Mouse (Mus musculus): ENCODE results near the gene Hormad2. TPM values are rescaled to one million over a fixed set of nuclear protein-coding genes. Genes with fewer than 3 reads are reported as not detected.

The Hormad2 gene
- polyA plus RNA-seq, 1 experiment from 2014 or later = 0.20 TPM

GRCm38 (mm10) chr11:4404277-4404676 is 36.6 kb downstream of the Hormad2 start:
- ATAC-seq (ENCODE audit: insufficient number of reproducible peaks, insufficient read depth, low FRiP score, low read depth) = no peak
- H3K36me3 ChIP-seq (ENCODE audit: control insufficient read depth, insufficient read depth, low read length) = no peaks in the 10 kb centered on the region
- H3K9ac ChIP-seq (replicated peaks; ENCODE audit: low read depth, low read length) = no peak overlapping the region
- no peak overlapping the region for H3K4me2 ChIP-seq (replicated peaks; ENCODE audit: low read depth, low read length)
- H3K27me3 ChIP-seq (ENCODE audit: control insufficient read depth, insufficient read depth, low read length) = no peaks in the 10 kb centered on the region
- 35% methylated on average over 4 of the region's 4 CpGs for WGBS
- no peaks in the 10 kb centered on the region for H3K4me1 ChIP-seq (ENCODE audit: control insufficient read depth, insufficient read depth, low read length)
- no peak overlapping the region for H3K4me3 ChIP-seq (ENCODE audit: low read depth, low read length)
- no peak overlapping the region for H3K27ac ChIP-seq (ENCODE audit: low read length)
- H3K9me3 ChIP-seq (ENCODE audit: control insufficient read depth, low read depth, low read length) = no peaks in the 10 kb centered on the region

GRCm38 (mm10) chr11:4403381-4403780 is 37.5 kb downstream of the Hormad2 start:
- Histone ChIP-seq H3K9ac (replicated peaks; ENCODE audit: low read depth, low read length) (no peak overlapping the region), H3K9me3 (ENCODE audit: control insufficient read depth, low read depth, low read length) (no peaks in the 10 kb centered on the region), H3K27ac (ENCODE audit: low read length) (no peak overlapping the region), H3K27me3 (ENCODE audit: control insufficient read depth, insufficient read depth, low read length) (no peaks in the 10 kb centered on the region), H3K4me3 (ENCODE audit: low read depth, low read length) (no peak overlapping the region), H3K4me2 (replicated peaks; ENCODE audit: low read depth, low read length) (no peak overlapping the region), H3K36me3 (ENCODE audit: control insufficient read depth, insufficient read depth, low read length) (no peaks in the 10 kb centered on the region), H3K4me1 (ENCODE audit: control insufficient read depth, insufficient read depth, low read length) (no peaks in the 10 kb centered on the region)
- no peak for ATAC-seq (ENCODE audit: insufficient number of reproducible peaks, insufficient read depth, low FRiP score, low read depth)
- 71% methylated on average over 7 of the region's 7 CpGs for WGBS

GRCm38 (mm10) chr11:4401251-4401650 is 39.7 kb downstream of the Hormad2 start:
- no peak overlapping the region for H3K9ac ChIP-seq (replicated peaks; ENCODE audit: low read depth, low read length)
- no peaks in the 10 kb centered on the region for H3K27me3 ChIP-seq (ENCODE audit: control insufficient read depth, insufficient read depth, low read length)
- H3K4me1 ChIP-seq (ENCODE audit: control insufficient read depth, insufficient read depth, low read length) = no peaks in the 10 kb centered on the region
- H3K9me3 ChIP-seq (ENCODE audit: control insufficient read depth, low read depth, low read length) = no peaks in the 10 kb centered on the region
- no peak overlapping the region for H3K27ac ChIP-seq (ENCODE audit: low read length)
- no peak for ATAC-seq (ENCODE audit: insufficient number of reproducible peaks, insufficient read depth, low FRiP score, low read depth)
- no peak overlapping the region for H3K4me2 ChIP-seq (replicated peaks; ENCODE audit: low read depth, low read length)
- no peak overlapping the region for H3K4me3 ChIP-seq (ENCODE audit: low read depth, low read length)
- no peaks in the 10 kb centered on the region for H3K36me3 ChIP-seq (ENCODE audit: control insufficient read depth, insufficient read depth, low read length)
- WGBS = 43% methylated on average over 5 of the region's 5 CpGs

- Histone ChIP-seq H3K4me3 (ENCODE audit: low read depth, low read length) (no peak overlapping the region), H3K36me3 (ENCODE audit: control insufficient read depth, insufficient read depth, low read length) (no peaks in the 10 kb centered on the region), H3K4me1 (ENCODE audit: control insufficient read depth, insufficient read depth, low read length) (no peaks in the 10 kb centered on the region), H3K9me3 (ENCODE audit: control insufficient read depth, low read depth, low read length) (no peaks in the 10 kb centered on the region), H3K27me3 (ENCODE audit: control insufficient read depth, insufficient read depth, low read length) (no peaks in the 10 kb centered on the region), H3K27ac (ENCODE audit: low read length) (no peak overlapping the region), H3K4me2 (replicated peaks; ENCODE audit: low read depth, low read length) (no peak overlapping the region), H3K9ac (replicated peaks; ENCODE audit: low read depth, low read length) (no peak overlapping the region)
- no peak for ATAC-seq (ENCODE audit: insufficient number of reproducible peaks, insufficient read depth, low FRiP score, low read depth)
These were observed 46.7 kb downstream of the Hormad2 start for GRCm38 (mm10) chr11:4394226-4394625.

GRCm38 (mm10) chr11:4388018-4388417 is 52.9 kb downstream of the Hormad2 start:
- ATAC-seq (ENCODE audit: insufficient number of reproducible peaks, insufficient read depth, low FRiP score, low read depth) = no peak
- no peaks in the 10 kb centered on the region for H3K9me3 ChIP-seq (ENCODE audit: control insufficient read depth, low read depth, low read length)
- H3K4me2 ChIP-seq (replicated peaks; ENCODE audit: low read depth, low read length) = no peak overlapping the region
- H3K9ac ChIP-seq (replicated peaks; ENCODE audit: low read depth, low read length) = no peak overlapping the region
- H3K4me3 ChIP-seq (ENCODE audit: low read depth, low read length) = no peak overlapping the region
- no peaks in the 10 kb centered on the region for H3K27me3 ChIP-seq (ENCODE audit: control insufficient read depth, insufficient read depth, low read length)
- H3K4me1 ChIP-seq (ENCODE audit: control insufficient read depth, insufficient read depth, low read length) = no peaks in the 10 kb centered on the region
- no peaks in the 10 kb centered on the region for H3K36me3 ChIP-seq (ENCODE audit: control insufficient read depth, insufficient read depth, low read length)
- WGBS = 30% methylated on average over 2 of the region's 2 CpGs
- H3K27ac ChIP-seq (ENCODE audit: low read length) = no peak overlapping the region

GRCm38 (mm10) chr11:4382321-4382720 is 58.6 kb downstream of the Hormad2 start:
- no peak overlapping the region for H3K4me3 ChIP-seq (ENCODE audit: low read depth, low read length)
- no peaks in the 10 kb centered on the region for H3K9me3 ChIP-seq (ENCODE audit: control insufficient read depth, low read depth, low read length)
- H3K36me3 ChIP-seq (ENCODE audit: control insufficient read depth, insufficient read depth, low read length) = no peaks in the 10 kb centered on the region
- no peak overlapping the region for H3K9ac ChIP-seq (replicated peaks; ENCODE audit: low read depth, low read length)
- H3K4me2 ChIP-seq (replicated peaks; ENCODE audit: low read depth, low read length) = no peak overlapping the region
- no peaks in the 10 kb centered on the region for H3K27me3 ChIP-seq (ENCODE audit: control insufficient read depth, insufficient read depth, low read length)
- WGBS = 89% methylated on average over 7 of the region's 7 CpGs
- ATAC-seq (ENCODE audit: insufficient number of reproducible peaks, insufficient read depth, low FRiP score, low read depth) = no peak
- H3K4me1 ChIP-seq (ENCODE audit: control insufficient read depth, insufficient read depth, low read length) = no peaks in the 10 kb centered on the region
- H3K27ac ChIP-seq (ENCODE audit: low read length) = no peak overlapping the region

- 74% methylated on average over 4 of the region's 4 CpGs for WGBS
- no peak for ATAC-seq (ENCODE audit: insufficient number of reproducible peaks, insufficient read depth, low FRiP score, low read depth)
- no peak overlapping the region for H3K27ac ChIP-seq (ENCODE audit: low read length)
- no peaks in the 10 kb centered on the region for H3K9me3 ChIP-seq (ENCODE audit: control insufficient read depth, low read depth, low read length)
- no peak overlapping the region for H3K4me2 ChIP-seq (replicated peaks; ENCODE audit: low read depth, low read length)
- H3K27me3 ChIP-seq (ENCODE audit: control insufficient read depth, insufficient read depth, low read length) = no peaks in the 10 kb centered on the region
- H3K4me1 ChIP-seq (ENCODE audit: control insufficient read depth, insufficient read depth, low read length) = no peaks in the 10 kb centered on the region
- H3K36me3 ChIP-seq (ENCODE audit: control insufficient read depth, insufficient read depth, low read length) = no peaks in the 10 kb centered on the region
- H3K4me3 ChIP-seq (ENCODE audit: low read depth, low read length) = no peak overlapping the region
- H3K9ac ChIP-seq (replicated peaks; ENCODE audit: low read depth, low read length) = no peak overlapping the region
These were observed 61.0 kb downstream of the Hormad2 start for GRCm38 (mm10) chr11:4379857-4380256.

GRCm38 (mm10) chr11:4366389-4366788 is 74.5 kb downstream of the Hormad2 start:
- Histone ChIP-seq H3K9ac (replicated peaks; ENCODE audit: low read depth, low read length) (no peak overlapping the region), H3K36me3 (ENCODE audit: control insufficient read depth, insufficient read depth, low read length) (no peaks in the 10 kb centered on the region), H3K4me1 (ENCODE audit: control insufficient read depth, insufficient read depth, low read length) (no peaks in the 10 kb centered on the region), H3K4me2 (replicated peaks; ENCODE audit: low read depth, low read length) (no peak overlapping the region), H3K4me3 (ENCODE audit: low read depth, low read length) (no peak overlapping the region), H3K9me3 (ENCODE audit: control insufficient read depth, low read depth, low read length) (no peaks in the 10 kb centered on the region), H3K27me3 (ENCODE audit: control insufficient read depth, insufficient read depth, low read length) (no peaks in the 10 kb centered on the region), H3K27ac (ENCODE audit: low read length) (no peak overlapping the region)
- 82% methylated on average over 4 of the region's 4 CpGs for WGBS
- no peak for ATAC-seq (ENCODE audit: insufficient number of reproducible peaks, insufficient read depth, low FRiP score, low read depth)

GRCm38 (mm10) chr11:4355430-4355829 is 85.5 kb downstream of the Hormad2 start:
- Histone ChIP-seq H3K4me1 (ENCODE audit: control insufficient read depth, insufficient read depth, low read length) (no peaks in the 10 kb centered on the region), H3K36me3 (ENCODE audit: control insufficient read depth, insufficient read depth, low read length) (no peaks in the 10 kb centered on the region), H3K9ac (replicated peaks; ENCODE audit: low read depth, low read length) (no peak overlapping the region), H3K4me3 (ENCODE audit: low read depth, low read length) (no peak overlapping the region), H3K4me2 (replicated peaks; ENCODE audit: low read depth, low read length) (no peak overlapping the region), H3K27ac (ENCODE audit: low read length) (no peak overlapping the region), H3K9me3 (ENCODE audit: control insufficient read depth, low read depth, low read length) (no peaks in the 10 kb centered on the region), H3K27me3 (ENCODE audit: control insufficient read depth, insufficient read depth, low read length) (no peaks in the 10 kb centered on the region)
- WGBS = 55% methylated on average over 5 of the region's 5 CpGs
- no peak for ATAC-seq (ENCODE audit: insufficient number of reproducible peaks, insufficient read depth, low FRiP score, low read depth)
